Mouse (Mus musculus) gastrocnemius, adult 18-20 months (tissue): Measurements from ENCODE around the gene Mgmt. TPM values are rescaled to one million over a fixed set of nuclear protein-coding genes. Genes with fewer than 3 reads are reported as not detected.

Experiments used
- DNase-seq: peaks from one replicate; pipeline ENCODE4 v3.0.0; 2021; ENCODE audit warnings: low spot score
- long read RNA-seq, 2 experiments: library from polyadenylated mRNA; stranded (forward); transcript quantifications; one replicate each; pipeline ENCODE4 v2.0.0; 2021
- total RNA-seq, 2 experiments: library from RNA; stranded (reverse); gene quantifications; 2 replicates each; pipeline ENCODE4 v1.2.3; 2021

Mgmt gene
- 1 to 10 TPM; 3.5 to 3.7 TPM for total RNA-seq
- long read RNA-seq, experiment 1, transcript Mgmt-201 (5 exons, 2,894 nt) = major isoform, 9 of 10 reads
- long read RNA-seq, experiment 1, partial matches to known transcripts = 0 of 10 reads
- long read RNA-seq, experiment 1, other reads (novel, unspliced or antisense) = 1 of 10 reads
- long read RNA-seq, experiment 2, transcript Mgmt-201 (5 exons, 2,894 nt) = major isoform, 10 of 13 reads
- long read RNA-seq, experiment 2, partial matches to known transcripts = 1 of 13 reads
- long read RNA-seq, experiment 2, other reads (novel, unspliced or antisense) = 2 of 13 reads

GRCm38 (mm10) chr7:136894106-136894986, at the start of gene Mgmt:
Gene Mgmt, plus strand, starts transcription at chr7:136894614.
- peak; percentile 95 for DNase-seq

- no peak for DNase-seq
Measured at GRCm38 (mm10) chr7:136844835-136845234, 49.6 kb upstream of the Mgmt start.

GRCm38 (mm10) chr7:136845321-136845720, 49.1 kb upstream of the Mgmt start:
- no peak for DNase-seq

- no peak for DNase-seq
Measured at GRCm38 (mm10) chr7:136846086-136846620, 48.3 kb upstream of the Mgmt start.

- DNase-seq = no peak
Measured at GRCm38 (mm10) chr7:136847601-136848000, 46.8 kb upstream of the Mgmt start.

GRCm38 (mm10) chr7:136848761-136849160, 45.7 kb upstream of the Mgmt start:
- no peak for DNase-seq

- DNase-seq = no peak
Measured at GRCm38 (mm10) chr7:136849811-136850210, 44.6 kb upstream of the Mgmt start.

GRCm38 (mm10) chr7:136850339-136850738, 44.1 kb upstream of the Mgmt start:
- peak; percentile 15 for DNase-seq

GRCm38 (mm10) chr7:136851946-136852345, 42.5 kb upstream of the Mgmt start:
- no peak for DNase-seq

- peak; percentile 4 for DNase-seq
Measured at GRCm38 (mm10) chr7:136852721-136853120, 41.7 kb upstream of the Mgmt start.

- no peak for DNase-seq
Measured at GRCm38 (mm10) chr7:136864677-136865463, 29.5 kb upstream of the Mgmt start.

- no peak for DNase-seq
Measured at GRCm38 (mm10) chr7:136865876-136866275, 28.5 kb upstream of the Mgmt start.

GRCm38 (mm10) chr7:136866535-136866934, 27.9 kb upstream of the Mgmt start:
- no peak for DNase-seq

GRCm38 (mm10) chr7:136871535-136871934, 22.9 kb upstream of the Mgmt start:
- DNase-seq = no peak

GRCm38 (mm10) chr7:136872059-136872458, 22.4 kb upstream of the Mgmt start:
- no peak for DNase-seq

GRCm38 (mm10) chr7:136874396-136874795, 20.0 kb upstream of the Mgmt start:
- no peak for DNase-seq

- DNase-seq = peak; percentile 57
Measured at GRCm38 (mm10) chr7:136880386-136880785, 14.0 kb upstream of the Mgmt start.

- no peak for DNase-seq
Measured at GRCm38 (mm10) chr7:136888161-136888560, 6.3 kb upstream of the Mgmt start.

- no peak for DNase-seq
Measured at GRCm38 (mm10) chr7:136895356-136895755, 942 bp downstream of the Mgmt start.

- DNase-seq = no peak
Measured at GRCm38 (mm10) chr7:136895851-136896250, 1.4 kb downstream of the Mgmt start.

- DNase-seq = no peak
Measured at GRCm38 (mm10) chr7:136897481-136897880, 3.1 kb downstream of the Mgmt start.

- no peak for DNase-seq
Measured at GRCm38 (mm10) chr7:136898005-136898404, 3.6 kb downstream of the Mgmt start.
